Mouse (Mus musculus): ENCODE results near the gene F2rl3.

The F2rl3 gene

GRCm38 (mm10) chr8:72761322-72762051 lies at the start of gene F2rl3:
F2rl3 (plus strand) TSS chr8:72761880.
- DNase-seq = peak in 1 of 2 experiments; percentile 1

DNA sequence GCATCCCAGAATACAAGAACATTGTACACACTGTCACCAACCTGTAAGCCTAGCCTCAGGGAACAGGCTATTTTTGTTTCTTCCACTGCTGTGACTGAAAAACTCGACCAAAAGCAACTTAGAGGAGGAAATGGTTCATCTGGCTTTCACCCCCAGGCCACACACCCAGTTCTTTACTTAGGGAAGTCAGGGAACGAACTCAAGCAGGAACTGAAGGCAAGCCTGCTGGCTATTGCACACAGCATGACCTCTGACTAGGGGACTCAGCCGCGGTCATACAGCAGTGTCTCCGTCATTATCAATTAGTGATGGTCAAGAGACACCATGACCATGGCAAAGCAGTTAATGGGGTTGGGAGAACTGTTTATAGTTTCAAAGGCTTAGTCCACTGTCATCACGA lies 49.1 kb upstream of the F2rl3 start:
- DNase-seq = no peak

GRCm38 (mm10) chr8:72716594-72716993 lies 45.1 kb upstream of the F2rl3 start:
- DNase-seq = no peak

DNA sequence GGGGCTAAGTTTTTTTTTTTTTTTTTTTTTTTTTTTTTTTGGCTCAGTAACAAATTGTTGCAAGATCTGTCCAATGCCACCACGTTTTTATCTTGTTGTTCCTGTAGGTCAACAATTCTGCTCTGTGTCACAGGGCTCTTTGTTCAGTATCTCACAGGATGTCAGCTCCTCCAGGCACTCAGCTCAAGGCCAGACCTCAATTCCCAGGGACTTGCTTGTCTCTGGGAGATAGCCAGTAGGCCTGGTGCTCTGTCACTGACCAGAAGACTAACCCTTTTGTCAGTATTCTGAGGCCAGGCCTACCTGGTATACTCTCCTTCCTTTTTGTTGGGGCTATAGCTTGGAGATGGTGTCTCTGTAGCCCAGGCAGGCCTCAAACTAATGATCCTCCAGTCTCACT lies 41.1 kb upstream of the F2rl3 start:
- DNase-seq = no peak

GRCm38 (mm10) chr8:72722769-72723650 lies 38.7 kb upstream of the F2rl3 start, which contains the start of gene Sin3b:
Sin3b (plus strand) TSS chr8:72723285.
- peak; percentile 90 to 93 for DNase-seq

DNA sequence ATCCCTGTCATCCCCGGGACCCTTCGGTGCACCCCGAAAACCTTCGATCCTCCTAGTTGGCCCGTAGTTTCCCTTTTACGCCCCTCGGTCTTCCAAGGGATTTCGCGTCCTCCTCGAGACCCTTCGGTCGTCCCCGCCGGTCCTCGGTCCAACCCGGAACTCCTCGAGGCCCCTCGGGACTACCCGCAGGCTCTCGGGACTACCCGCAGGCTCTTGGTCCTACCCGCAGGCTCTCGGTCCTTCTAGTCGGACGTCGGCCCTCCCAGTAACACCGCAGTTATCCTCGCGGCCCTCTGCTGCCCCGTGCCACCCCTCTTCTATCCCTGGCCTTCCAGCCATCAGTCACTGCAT lies 38.1 kb upstream of the F2rl3 start:
- peak in 1 of 2 experiments; percentile 18 for DNase-seq

- DNase-seq = no peak
Observed at GRCm38 (mm10) chr8:72728636-72729035, 33.0 kb upstream of the F2rl3 start.

DNA sequence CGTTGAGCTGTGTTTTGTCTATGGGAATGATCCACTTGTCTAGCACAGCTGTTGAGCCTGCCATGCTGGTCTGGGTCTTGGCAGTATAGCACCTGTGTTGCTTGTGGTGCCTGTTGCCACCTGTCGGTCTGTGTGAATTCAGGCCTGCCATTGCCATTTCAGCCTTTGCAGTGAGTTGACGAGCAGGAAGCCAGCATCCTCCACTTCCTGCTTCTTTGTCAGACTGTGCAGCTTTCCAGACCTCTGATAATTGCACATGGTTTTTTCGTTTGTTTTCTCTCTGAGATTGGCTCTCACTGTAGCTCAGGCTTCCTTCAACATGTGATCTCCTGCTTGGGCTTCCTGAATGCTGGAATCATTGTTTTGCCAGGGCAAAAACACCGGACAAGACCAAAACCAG lies 26.7 kb upstream of the F2rl3 start:
- DNase-seq = no peak

GRCm38 (mm10) chr8:72736868-72737267 lies 24.8 kb upstream of the F2rl3 start:
- no peak for DNase-seq

DNA sequence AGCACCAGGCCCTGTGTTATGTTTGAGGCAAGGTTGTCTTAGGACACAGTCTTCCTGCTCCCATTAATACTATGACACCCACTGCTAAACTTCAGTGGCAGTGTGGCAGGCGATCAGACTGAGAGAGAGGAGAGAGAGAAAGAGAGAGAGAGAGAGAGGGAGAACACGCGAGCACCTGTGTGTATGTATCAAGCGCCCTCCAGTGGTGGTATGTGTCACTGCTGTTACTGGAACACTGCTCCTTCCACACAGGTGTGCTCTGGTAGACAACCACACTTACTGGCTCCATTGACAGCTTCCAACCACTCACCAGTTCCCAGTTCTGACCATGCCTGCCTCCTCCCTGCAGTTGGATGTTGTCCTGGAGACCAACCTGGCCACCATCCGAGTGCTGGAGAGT lies 15.6 kb upstream of the F2rl3 start:
- DNase-seq = peak; percentile 49 to 50

- DNase-seq = no peak
Observed at GRCm38 (mm10) chr8:72749846-72750245, 11.8 kb upstream of the F2rl3 start.

DNA sequence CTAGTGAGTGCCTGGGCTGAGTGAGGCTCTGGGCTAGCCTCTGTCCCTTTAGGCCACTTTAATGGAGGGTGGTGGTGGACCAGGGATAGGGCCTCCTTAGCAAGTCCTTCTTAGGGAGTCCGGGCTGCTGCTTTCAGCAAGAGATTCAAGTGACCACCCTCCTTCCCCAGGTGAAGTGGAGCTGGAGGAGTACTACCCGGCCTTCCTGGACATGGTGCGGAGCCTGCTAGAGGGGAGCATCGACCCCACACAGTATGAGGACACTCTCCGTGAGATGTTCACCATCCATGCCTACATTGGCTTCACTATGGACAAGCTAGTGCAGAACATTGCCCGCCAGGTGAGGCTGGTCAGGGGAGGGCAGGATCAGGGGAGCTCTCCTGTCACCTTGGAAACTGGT lies 11.4 kb upstream of the F2rl3 start:
- no peak for DNase-seq

- DNase-seq = no peak
Observed at GRCm38 (mm10) chr8:72751126-72751525, 10.6 kb upstream of the F2rl3 start.

DNA sequence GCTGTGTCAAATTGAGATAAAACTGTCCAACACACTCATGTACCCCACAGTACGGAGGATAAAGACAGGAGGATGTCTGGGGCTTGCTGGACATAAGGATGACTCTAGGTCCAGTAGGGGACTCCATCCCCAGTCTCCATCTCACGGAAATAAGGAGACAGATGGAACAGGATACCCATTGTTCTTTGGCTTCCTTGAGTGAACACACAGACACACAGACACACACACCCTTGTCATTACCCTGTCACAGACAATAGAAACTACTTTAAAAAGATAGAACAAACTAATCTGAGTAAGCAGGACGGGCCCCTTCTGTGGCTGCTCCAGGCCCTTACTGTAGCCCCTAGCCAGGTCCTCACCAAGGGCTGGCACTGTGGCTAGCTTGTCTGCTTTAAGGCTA lies 9.4 kb upstream of the F2rl3 start:
- DNase-seq = no peak

DNA sequence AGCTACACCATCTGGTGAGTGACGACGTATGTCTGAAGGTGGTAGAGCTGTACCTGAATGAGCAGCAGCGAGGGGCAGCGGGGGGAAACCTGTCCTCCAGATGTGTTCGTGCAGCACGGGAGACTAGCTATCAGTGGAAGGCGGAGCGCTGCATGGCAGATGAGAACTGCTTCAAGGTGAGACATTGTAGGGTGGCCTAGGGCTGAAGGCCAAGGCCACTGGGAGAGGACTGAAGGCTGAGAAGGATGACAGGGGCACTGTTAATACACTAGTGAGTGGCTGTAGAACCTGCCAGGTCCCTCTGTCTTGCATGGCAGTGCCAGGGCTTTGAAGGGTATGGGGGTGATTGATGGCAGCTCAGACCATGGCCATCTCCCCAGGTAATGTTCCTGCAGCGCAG lies 8.5 kb upstream of the F2rl3 start:
- DNase-seq = no peak

- peak in 1 of 2 experiments; percentile 1 for DNase-seq
Observed at GRCm38 (mm10) chr8:72753781-72754180, 7.9 kb upstream of the F2rl3 start.

GRCm38 (mm10) chr8:72756031-72756430 lies 5.6 kb upstream of the F2rl3 start:
- peak in 1 of 2 experiments; percentile 1 for DNase-seq

GRCm38 (mm10) chr8:72756771-72757390 lies 4.8 kb upstream of the F2rl3 start:
- peak in 1 of 2 experiments; percentile 1 for DNase-seq

GRCm38 (mm10) chr8:72757426-72758195 lies 4.1 kb upstream of the F2rl3 start:
- DNase-seq = peak in 1 of 2 experiments; percentile 0

DNA sequence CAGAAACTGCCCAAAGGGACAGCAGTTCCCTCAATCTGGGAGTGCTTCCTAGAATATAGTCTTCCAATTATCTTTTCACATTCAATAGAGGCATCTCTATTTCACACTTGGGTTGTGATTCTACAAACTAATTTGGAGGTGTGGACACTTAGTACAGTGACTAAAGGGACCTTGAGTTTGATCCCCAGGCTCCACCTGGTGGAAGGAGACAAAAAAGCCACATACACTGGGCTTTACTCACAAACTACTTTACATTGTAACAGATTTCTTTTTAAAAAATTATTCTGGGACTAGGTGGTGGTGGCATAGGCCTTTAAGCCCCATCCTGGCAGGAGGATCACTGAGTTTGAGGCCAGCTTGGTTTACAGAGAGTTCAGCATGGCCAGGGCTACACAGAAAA lies 3.4 kb upstream of the F2rl3 start:
- DNase-seq = peak in 1 of 2 experiments; percentile 1

DNA sequence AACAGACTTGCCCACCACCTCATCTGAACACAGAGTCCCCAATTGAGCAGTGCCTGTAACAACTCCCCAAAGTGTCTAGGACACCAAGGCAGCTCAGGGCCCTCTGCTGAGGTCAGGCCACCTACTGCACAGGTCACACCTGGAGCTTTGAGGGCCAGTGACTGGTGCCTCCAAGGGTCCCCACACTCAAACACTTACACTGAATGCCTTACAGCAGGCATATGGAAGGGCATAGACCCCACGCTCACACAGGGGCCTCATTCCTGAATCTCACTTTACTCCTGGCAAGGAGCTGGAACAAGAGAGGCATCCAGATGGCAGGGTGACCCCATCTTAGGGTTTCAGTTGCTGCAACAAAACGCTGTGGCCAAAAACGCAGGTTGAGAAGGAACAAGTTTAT lies 1.5 kb upstream of the F2rl3 start:
- DNase-seq = no peak

DNA sequence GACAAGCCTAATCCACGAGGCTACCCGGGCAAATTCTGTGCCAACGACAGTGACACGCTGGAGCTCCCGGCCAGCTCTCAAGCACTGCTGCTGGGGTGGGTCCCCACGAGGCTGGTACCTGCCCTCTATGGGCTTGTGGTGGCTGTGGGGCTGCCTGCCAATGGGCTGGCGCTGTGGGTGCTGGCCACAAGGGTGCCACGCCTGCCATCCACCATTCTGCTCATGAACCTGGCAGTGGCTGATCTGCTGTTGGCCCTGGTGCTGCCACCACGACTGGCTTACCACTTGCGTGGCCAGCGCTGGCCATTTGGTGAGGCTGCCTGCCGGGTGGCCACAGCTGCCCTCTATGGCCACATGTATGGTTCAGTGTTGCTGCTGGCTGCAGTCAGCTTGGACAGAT lies 626 bp downstream of the F2rl3 start:
- peak in 1 of 2 experiments; percentile 0 for DNase-seq

GRCm38 (mm10) chr8:72765696-72766095 lies 4.0 kb downstream of the F2rl3 start:
- no peak for DNase-seq

Measured in cerebellum, postnatal 36 days (tissue).